Mouse (Mus musculus) layer of hippocampus, adult 2 months (tissue): ENCODE measurements around the gene Sval3. TPM values are rescaled to one million over a fixed set of nuclear protein-coding genes. Genes with fewer than 3 reads are reported as not detected.

Experiments used
- DNase-seq, 2 experiments: peaks; one replicate each; pipeline ENCODE4 v3.0.0; 2022; ENCODE audit warnings: low spot score in 2 of 2
- H3K27ac ChIP-seq: fragments of 200-600 bp; 2 replicates; pipeline ENCODE4 v1.8.1; 2022
- H3K4me3 ChIP-seq: fragments of 200-600 bp; 2 replicates; pipeline ENCODE4 v1.8.1; 2022; ENCODE audit warnings: mild to moderate bottlenecking
- CTCF ChIP-seq: fragments of 200-600 bp; conservative IDR thresholded peaks from 2 replicates; pipeline ENCODE4 v1.8.1; 2022; ENCODE audit warnings: antibody characterized with exemption, mild to moderate bottlenecking, moderate library complexity
- long read RNA-seq, 2 experiments: library from polyadenylated mRNA; stranded (forward); transcript quantifications; one replicate each; pipeline ENCODE4 v2.0.0; 2021; ENCODE audit warnings: borderline mapping rate in 2 of 2
- total RNA-seq, 2 experiments: library from RNA; stranded (reverse); gene quantifications; 2 replicates each; pipeline ENCODE4 v1.2.3; 2021

Sval3 gene
- total RNA-seq: not detected
- long read RNA-seq, experiment 1: 0 reads
- long read RNA-seq, experiment 2: 0 reads

DNA sequence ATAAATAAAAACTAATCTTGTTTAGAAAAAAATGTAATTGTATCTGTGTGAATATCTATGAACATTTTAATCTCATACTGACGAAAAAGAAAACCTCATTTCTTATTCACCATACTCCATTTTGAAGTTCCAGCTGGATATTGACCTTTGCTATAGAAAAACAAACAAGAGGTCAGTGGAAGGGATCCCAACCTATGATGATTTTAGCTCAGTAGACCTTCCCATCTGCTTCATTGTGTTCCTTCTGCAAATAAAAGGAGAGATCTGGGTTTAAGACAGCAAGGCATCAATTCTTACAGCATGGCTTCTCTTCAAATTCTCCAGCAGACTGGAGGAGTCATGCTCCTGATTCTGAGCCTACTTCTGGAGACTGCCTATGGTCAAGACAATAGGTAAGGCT lies at the start of gene Sval3:
Sval3 (plus strand) TSS at position 301 of the 400 bp plus-strand sequence.
- H3K4me3 ChIP-seq: no peak within 1 kb of the TSS
- TF ChIP-seq CTCF: no peak
- no peak for DNase-seq
- no peak within 1 kb of the TSS for H3K27ac ChIP-seq

DNA sequence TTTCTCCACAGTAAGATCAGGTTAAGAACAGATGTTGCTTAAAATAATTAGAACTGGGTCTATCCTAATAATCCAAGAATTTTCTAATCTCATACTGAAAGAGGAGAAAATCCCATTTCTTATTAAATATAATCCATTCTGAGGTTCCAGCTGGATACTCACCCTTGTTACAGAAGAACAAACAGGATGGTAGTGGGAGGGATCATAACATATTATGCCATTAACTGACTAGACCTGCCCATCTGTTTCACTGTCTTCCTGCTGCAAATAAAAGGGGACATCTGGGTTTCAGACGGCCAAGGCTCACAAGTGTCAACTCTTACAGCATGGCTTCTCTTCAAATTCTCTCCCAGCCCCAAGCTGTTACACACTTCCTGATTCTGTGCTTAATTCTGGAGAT lies 16.6 kb upstream of the Sval3 start, which contains the start of gene Sval1:
Sval1 (plus strand) TSS at position 301 of the 400 bp plus-strand sequence.
- no peak for DNase-seq
- no peak for TF ChIP-seq CTCF
- Histone ChIP-seq H3K27ac (no peak within 1 kb of the TSS), H3K4me3 (no peak within 1 kb of the TSS)

Other genes with a start within 250 kb of the Sval3 start
- gene Olfr459, start 193.0 kb upstream of the Sval3 start, total RNA-seq: not detected
- gene Pip, start 120.6 kb upstream of the Sval3 start, total RNA-seq: not detected
- gene Sval2, start 115.2 kb upstream of the Sval3 start, total RNA-seq: not detected
- not detected for gene Sval1, start 16.5 kb upstream of the Sval3 start, total RNA-seq
- gene Sva, start 70.3 kb downstream of the Sval3 start, total RNA-seq: not detected
- gene Tas2r139, start 172.8 kb downstream of the Sval3 start, total RNA-seq: not detected
- not detected for gene Tas2r144, start 247.2 kb downstream of the Sval3 start, total RNA-seq